Mouse (Mus musculus) retina, embryonic 14.5 days (tissue): ENCODE results near the gene Fitm1.
A peak's percentile ranks its signal among the peaks of the same experiment; 100 is the strongest.

Source experiments
- DNase-seq: peaks from one replicate; pipeline ENCODE4 v3.0.0-alpha.2; 2015; ENCODE audit warnings: low spot score

The Fitm1 gene

DNA sequence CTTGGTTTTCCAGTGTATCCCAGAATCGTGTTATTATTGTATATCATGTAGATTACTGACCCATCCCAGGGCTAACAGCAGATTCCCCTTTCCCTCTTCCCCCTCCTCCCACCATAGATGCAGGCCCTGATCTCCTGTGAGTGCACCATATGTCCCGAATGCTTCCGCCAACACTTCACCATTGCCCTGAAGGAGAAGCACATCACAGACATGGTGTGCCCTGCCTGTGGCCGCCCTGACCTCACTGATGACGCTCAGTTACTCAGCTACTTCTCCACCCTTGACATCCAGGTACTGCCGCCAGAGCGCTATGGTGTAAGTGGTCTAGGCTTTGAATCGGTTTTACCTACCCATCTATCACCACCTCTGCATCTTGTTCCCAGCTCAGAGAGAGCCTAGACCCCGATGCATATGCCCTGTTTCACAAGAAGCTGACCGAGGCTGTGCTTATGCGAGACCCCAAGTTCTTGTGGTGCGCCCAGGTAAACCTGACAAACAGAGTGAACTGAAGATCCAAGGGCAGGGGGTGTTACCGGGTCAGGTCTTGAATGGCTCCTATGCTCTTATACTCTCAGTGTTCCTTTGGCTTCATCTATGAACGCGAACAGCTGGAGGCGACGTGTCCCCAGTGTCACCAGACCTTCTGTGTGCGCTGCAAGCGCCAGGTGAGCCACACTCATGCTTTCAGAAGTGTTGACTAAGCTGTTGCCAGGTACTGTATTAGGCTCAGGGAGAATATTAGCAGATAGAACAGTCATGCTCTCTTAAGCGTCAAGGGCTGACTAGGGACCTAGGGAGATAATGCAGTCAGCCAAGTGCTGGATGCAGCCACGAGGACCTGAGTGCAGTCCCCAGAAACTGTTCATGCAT is 23.3 kb downstream of the Fitm1 start:
- no peak for DNase-seq

DNA sequence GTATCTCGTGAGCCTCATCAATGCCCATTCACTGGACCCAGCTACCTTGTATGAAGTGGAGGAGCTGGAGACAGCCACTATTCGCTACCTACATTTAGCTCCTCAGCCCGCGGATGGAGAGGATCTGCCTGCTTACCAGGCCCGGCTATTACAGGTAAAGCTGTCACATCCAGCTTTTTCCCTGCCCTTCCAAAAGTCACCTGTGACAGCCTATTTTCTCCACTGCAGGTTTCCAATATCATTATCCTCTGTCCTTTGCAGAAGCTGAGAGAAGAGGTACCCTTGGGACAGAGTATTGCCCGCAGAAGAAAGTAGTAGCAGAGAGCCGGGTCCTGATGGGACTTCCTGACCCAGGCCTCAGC is 27.8 kb downstream of the Fitm1 start, which contains the start of gene Irf9:
Gene Irf9 (plus strand): TSS at position 301 of the 362 bp plus-strand sequence.
- DNase-seq: no peak

DNA sequence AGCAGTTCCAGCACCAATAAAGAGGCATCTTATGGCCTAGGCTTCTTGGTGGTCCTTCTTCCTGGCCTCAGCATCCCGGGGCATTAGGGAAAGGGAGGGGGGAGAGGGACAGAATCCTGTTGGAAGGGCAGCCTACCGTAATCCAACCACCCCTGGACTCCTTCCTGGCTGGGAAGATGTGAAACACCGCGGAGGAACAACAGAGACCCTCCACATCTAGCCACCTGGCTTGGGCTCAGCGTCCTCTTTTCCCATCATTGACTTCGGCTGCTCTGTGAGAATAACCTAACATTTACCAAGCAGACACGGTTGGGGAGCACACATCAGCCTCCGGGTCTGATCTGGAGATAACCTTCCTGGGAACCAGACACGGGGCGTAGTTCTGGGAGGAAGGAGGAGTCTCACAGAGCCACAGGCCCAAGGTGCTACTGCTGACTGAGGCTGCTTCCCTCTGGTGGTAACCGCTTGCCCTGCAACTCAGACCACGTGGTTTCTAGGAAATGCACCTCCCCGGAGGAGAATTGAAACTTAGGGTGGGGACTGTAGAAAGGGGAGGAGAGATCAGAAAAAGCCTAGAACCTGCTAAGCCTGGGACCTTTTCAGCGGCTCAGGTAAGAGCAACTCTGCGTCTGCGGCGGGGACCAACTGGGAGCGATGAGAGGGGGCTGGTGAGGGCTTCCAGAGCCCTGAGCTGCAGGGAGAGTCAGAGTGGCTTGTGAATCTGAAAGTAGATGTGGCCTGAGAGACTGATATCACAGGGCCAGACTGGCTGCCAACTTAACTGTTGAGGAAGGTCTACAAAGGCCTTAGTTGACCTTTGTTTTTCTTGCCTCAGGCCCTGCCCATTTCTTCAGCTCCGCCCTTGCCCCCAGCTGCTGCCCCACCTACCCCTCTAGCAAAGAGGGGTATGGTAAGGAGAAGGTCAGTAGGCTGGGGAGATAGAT is 28.5 kb downstream of the Fitm1 start:
- DNase-seq: peak; percentile 90

DNA sequence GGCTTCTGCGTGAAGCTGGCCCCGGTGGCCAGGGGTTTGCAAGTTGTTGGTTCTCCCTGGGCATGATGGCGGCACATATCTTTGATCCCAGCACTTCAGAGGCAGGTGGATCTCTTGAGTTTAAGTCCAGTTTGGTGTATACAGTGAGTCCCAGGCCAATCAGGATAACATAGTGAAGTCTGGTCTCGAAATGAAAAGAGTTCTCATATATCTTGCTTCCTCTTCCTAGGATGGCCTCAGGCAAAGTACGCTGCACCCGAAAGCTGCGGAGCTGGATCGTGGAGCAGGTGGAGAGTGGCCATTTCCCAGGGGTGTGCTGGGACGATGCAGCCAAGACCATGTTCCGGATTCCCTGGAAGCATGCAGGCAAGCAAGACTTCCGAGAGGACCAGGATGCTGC is 29.4 kb downstream of the Fitm1 start:
- no peak for DNase-seq

DNA sequence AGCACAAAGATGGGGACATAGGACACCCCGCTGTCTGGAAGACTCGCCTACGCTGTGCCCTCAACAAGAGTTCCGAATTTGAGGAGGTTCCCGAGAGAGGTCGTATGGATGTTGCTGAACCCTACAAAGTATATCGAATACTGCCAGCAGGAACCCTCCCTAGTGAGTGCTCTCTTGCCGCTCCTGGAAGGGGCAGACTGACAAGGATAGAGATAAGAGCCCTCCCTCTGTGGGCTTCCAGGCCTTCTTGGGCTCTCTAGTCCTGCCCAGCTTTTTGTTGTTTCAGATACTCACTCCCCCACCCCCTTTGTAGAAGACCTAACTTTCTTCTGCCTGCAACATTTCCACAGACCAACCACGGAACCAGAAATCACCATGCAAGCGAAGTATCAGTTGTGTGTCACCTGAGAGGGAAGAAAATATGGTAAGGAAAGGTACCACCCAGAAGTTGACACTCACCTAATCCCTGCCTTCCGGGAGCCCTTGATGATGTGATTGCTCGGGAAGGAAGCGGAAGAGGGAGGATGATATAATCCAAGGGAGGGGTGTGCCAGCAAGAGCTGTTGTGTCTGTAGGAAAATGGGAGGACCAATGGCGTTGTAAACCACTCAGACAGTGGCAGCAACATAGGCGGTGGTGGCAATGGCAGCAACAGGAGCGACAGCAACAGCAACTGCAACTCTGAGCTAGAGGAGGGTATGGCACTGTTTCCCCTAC is 30.5 kb downstream of the Fitm1 start:
- DNase-seq: no peak

DNA sequence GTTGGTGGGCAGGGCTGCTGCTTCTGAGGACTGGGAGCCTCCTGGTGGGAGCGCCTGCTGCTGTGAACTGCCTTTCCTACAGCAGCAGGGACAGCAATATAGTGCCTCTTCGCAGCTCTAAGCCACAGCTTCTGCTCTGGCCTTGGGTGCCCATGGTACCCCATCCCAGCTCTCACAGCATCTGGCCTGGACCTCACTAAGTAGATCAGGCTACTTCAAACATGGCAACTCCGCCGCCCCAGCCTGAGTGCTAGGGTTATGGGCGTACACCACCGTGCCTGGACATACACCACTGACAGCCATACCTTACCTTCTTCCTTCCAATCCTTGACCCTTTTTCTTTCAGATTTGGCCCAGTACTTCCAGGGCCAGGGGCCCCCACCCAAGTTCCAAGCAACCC is 32.9 kb downstream of the Fitm1 start:
- no peak for DNase-seq

DNA sequence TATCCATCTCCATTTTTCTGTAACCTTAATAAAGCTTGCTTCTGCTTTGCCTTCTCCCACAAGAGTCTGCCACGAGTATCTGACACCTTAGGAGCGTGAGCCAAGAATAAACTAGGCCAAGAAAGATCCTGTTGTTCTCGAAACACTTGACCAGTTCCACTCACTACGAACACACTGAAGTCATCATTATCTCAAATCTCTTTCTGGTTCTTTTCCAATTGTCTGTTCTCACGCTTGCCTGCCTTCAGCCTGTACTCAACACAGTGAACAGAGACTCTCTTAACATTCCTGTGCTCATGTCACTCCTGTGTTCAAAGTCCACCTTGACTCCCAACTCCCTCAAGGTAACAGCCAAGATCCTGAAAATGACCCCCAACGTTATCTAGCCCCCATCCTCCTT is 37.9 kb downstream of the Fitm1 start:
- no peak for DNase-seq

DNA sequence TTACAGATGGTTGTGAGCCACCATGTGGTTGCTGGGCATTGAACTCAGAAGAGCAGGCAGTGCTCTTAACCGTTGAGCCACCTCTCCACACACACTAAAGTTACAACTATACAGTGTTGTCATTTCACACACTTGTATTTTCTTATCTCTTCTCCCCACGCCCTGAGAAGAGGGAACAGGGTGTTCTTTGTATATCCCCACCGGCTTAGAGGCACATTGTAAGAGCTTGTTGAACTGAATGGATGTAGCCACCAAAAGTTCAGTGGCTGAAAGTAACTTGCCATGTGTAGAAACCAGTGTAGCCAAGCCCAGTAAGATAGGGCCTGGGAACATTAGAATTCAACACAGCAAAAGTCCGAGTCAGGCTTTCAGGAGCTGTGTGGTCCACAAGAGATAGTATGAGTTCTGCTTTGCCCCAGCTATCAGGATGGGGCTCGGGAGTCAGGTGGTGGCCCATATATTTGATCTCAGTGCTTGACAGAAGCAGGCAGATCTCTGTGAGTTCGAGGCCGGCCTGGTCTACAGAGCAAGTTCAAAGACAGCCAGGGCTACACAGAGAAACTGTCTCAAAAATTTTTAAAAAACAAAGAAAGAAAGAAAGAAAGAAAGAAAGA is 39.3 kb downstream of the Fitm1 start:
- no peak for DNase-seq

DNA sequence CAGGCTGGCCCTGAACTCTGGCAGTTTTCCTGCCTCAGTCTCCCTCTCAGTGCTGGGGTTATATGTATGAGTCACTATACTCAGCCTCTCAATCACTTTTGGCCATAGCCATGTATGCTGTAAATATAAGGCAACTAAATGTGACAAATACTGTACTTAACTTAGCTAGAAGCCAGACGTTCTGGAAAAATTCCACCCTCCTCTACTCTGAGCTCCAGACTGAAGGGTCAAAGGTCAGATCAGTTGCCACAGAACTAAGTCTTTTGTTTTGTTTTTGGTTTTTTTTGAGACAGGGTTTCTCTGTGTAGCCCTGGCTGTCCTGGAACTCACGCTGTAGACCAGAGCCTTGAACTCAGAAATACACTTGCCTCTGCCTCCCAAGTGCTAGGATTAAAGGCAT is 40.5 kb downstream of the Fitm1 start:
- DNase-seq: no peak

DNA sequence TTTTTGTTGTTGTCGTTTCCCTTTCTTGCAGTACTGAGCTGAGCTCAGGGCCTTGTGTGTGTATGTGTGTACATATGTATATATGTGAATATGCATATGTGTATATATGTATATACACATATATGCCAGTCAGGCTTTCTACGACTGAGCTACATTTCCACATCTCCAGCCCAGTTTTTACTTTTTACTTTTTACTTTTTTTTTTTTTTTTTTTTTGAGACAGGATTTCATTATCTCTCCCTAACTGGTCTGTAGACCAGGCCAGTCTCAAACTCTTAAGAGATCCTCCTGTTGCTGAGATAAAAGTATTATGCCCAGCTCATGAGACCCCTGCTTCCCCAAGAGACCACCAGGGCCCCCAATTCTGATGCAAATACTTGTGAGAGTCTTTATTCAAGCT is 41.4 kb downstream of the Fitm1 start:
- DNase-seq: no peak

DNA sequence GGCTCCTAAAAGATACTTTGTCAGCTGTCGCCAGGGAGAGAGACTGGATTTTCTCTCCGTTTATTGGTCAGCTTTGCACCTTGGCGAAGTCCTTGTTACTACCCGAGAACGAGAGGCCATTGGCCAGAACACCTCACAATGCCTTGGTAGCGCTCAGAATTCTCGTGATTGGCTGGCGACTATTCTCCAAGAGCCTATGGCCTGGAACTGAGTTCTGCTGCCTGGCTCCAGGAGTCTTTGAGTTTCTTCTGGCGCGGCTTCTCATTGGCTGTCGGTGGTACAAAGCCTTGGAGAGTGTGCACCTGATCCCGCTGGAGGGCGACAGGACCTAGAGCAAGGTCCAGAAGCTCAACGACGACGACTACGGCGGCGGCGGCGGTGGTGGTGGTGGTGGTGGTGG is 42.4 kb downstream of the Fitm1 start, which contains the start of gene Rec8:
Gene Rec8 (plus strand): TSS at position 216 of the 400 bp plus-strand sequence.
- DNase-seq: no peak

DNA sequence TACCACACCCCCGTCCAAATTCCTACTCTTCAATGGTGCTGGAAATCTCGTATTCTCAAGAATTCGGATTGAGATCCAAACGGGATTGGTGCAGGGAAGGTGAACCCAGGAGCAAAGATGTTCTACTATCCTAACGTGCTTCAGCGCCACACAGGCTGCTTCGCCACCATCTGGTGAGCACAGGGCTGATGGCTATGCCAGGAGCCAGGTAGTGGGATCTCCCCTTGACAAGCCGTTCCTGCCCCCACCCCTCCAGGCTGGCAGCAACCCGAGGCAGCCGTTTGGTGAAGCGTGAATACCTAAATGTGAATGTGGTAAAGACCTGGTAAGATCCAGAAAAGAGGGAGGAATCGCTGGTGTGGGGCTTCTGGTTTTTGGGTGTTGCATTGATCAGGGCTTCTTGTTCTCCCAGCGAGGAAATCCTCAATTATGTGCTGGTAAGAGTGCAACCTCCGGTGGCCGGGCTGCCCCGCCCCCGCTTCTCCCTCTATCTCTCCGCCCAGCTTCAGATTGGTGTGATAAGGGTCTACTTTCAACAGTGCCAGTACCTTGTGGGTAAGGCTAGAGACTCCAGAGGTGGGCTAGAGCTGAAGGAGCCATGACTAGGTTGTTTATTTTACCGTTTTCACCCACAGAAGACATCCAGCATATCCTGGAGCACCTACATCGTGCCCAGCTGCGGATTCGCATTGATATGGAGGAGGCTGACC is 43.2 kb downstream of the Fitm1 start:
- no peak for DNase-seq
